Mouse (Mus musculus): ENCODE data around the gene Ptprt.

GRCm38 (mm10) chr2:161499097-161499899, 1161.6 kb downstream of the Ptprt start:
- TF ChIP-seq POLR2A (IDR thresholded peaks at IDR 0.05; ENCODE audit: borderline replicate concordance, insufficient read depth, low read length) (no peak), CTCF (IDR thresholded peaks at IDR 0.05; ENCODE audit: borderline replicate concordance, insufficient read depth, low read depth, low read length) (no peak)

All from cerebellum, adult 2 months (tissue).